Mouse (Mus musculus) spleen, adult 2 months (tissue): ENCODE measurements at regions not wholly inside any gene's neighbourhood (a gene's known extent, or its start where the extent isn't known, plus 50 kb on each side); places are given as distances from the start of the nearest gene placed in this dataset.
A peak's percentile ranks its signal among the peaks of the same experiment; 100 is the strongest.

Source experiments
- DNase-seq, 2 experiments: peaks; one replicate each; pipeline versions ENCODE4 v3.0.0 to v3.0.0-alpha.2; 2012 to 2021; ENCODE audit warnings: low spot score in 2 of 2, low read depth in 1 of 2
- H3K27ac ChIP-seq: fragments of 200-500 bp; 2 replicates; pipeline ENCODE4 v1.5.1; 2012; ENCODE audit warnings: low read length, inconsistent platforms; ENCODE audit not compliant: insufficient read depth
- H3K27me3 ChIP-seq: fragments of 200-500 bp; 2 replicates; pipeline ENCODE4 v1.6.1; 2012; ENCODE audit warnings: mild to moderate bottlenecking, moderate library complexity, low read length, inconsistent platforms; ENCODE audit not compliant: control insufficient read depth, insufficient read depth
- H3K36me3 ChIP-seq: fragments of 200-500 bp; 2 replicates; pipeline ENCODE4 v1.6.1; 2012; ENCODE audit warnings: mild to moderate bottlenecking, low read length, inconsistent platforms; ENCODE audit not compliant: control insufficient read depth, insufficient read depth
- H3K4me1 ChIP-seq: fragments of 200-500 bp; 2 replicates; pipeline ENCODE4 v1.6.1; 2011; ENCODE audit warnings: inconsistent platforms; ENCODE audit not compliant: control insufficient read depth, insufficient read depth, insufficient read length
- H3K4me3 ChIP-seq: fragments of 200-500 bp; 2 replicates; pipeline ENCODE4 v1.5.1; 2011; ENCODE audit warnings: mild to moderate bottlenecking, inconsistent platforms; ENCODE audit not compliant: insufficient read depth, insufficient read length; ENCODE audit errors: extremely low read depth
- CTCF ChIP-seq: fragments of 200-500 bp; IDR thresholded peaks from 2 replicates; pipeline ENCODE4 v1.5.1; 2011; ENCODE audit warnings: mild to moderate bottlenecking, inconsistent platforms; ENCODE audit not compliant: insufficient read depth, insufficient read length, insufficient replicate concordance; ENCODE audit errors: extremely low read depth
- POLR2A ChIP-seq: fragments of 200-500 bp; IDR thresholded peaks from 2 replicates; pipeline ENCODE4 v1.6.1; 2011; ENCODE audit warnings: low read depth, low read length, inconsistent platforms
- WGBS: fragments of 180-500 bp; shearing (Covaris S2); methylation state at CpG from one replicate; pipeline ENCODE4 v1.1.7; 2018; 5-methylcytosine and 5-hydroxymethylcytosine counted together

GRCm38 (mm10) chr10:122563973-122564372 lies 114.6 kb upstream of the Ppm1h start:
- H3K27ac ChIP-seq, result no peak overlapping the region
- TF ChIP-seq POLR2A (no peak), CTCF (no peak)
- 86% methylated on average over 10 of the region's 10 CpGs for WGBS
- no peak overlapping the region for H3K4me3 ChIP-seq
- no peaks in the 10 kb centered on the region for H3K27me3 ChIP-seq
- H3K4me1 ChIP-seq, result no peaks in the 10 kb centered on the region
- no peak for DNase-seq
- no peaks in the 10 kb centered on the region for H3K36me3 ChIP-seq

GRCm38 (mm10) chr10:122564473-122564872 lies 114.1 kb upstream of the Ppm1h start:
- no peaks in the 10 kb centered on the region for H3K36me3 ChIP-seq
- H3K4me3 ChIP-seq, result no peak overlapping the region
- no peak for DNase-seq
- no peak for TF ChIP-seq CTCF
- no peaks in the 10 kb centered on the region for H3K27me3 ChIP-seq
- 61% methylated on average over 10 of the region's 10 CpGs for WGBS
- no peak overlapping the region for H3K27ac ChIP-seq
- no peaks in the 10 kb centered on the region for H3K4me1 ChIP-seq

GRCm38 (mm10) chr10:122566601-122567000 lies 112.0 kb upstream of the Ppm1h start:
- Histone ChIP-seq H3K4me3 (no peak overlapping the region), H3K27ac (no peak overlapping the region), H3K36me3 (no peaks in the 10 kb centered on the region), H3K4me1 (no peaks in the 10 kb centered on the region), H3K27me3 (no peaks in the 10 kb centered on the region)
- TF ChIP-seq POLR2A (no peak), CTCF (no peak)
- 63% methylated on average over 4 of the region's 4 CpGs for WGBS
- DNase-seq, result no peak

- WGBS, result 40% methylated on average over 13 of the region's 13 CpGs
- no peaks in the 10 kb centered on the region for H3K4me1 ChIP-seq
- H3K36me3 ChIP-seq, result no peaks in the 10 kb centered on the region
- H3K27me3 ChIP-seq, result no peaks in the 10 kb centered on the region
- DNase-seq, result no peak
- no peak overlapping the region for H3K4me3 ChIP-seq
- peak overlapping the region; percentile 32; the same call in 1 of the 2 replicates for H3K27ac ChIP-seq
- TF ChIP-seq POLR2A (no peak), CTCF (no peak)
Observed at GRCm38 (mm10) chr10:122569546-122570202, 108.9 kb upstream of the Ppm1h start.

- no peak overlapping the region for H3K4me3 ChIP-seq
- 88% methylated on average over 13 of the region's 13 CpGs for WGBS
- no peak for DNase-seq
- TF ChIP-seq POLR2A (no peak), CTCF (no peak)
- H3K4me1 ChIP-seq, result no peaks in the 10 kb centered on the region
- no peak overlapping the region for H3K27ac ChIP-seq
- no peaks in the 10 kb centered on the region for H3K36me3 ChIP-seq
- H3K27me3 ChIP-seq, result no peaks in the 10 kb centered on the region
Observed at GRCm38 (mm10) chr10:122570909-122571551, 107.5 kb upstream of the Ppm1h start.

- Histone ChIP-seq H3K36me3 (no peaks in the 10 kb centered on the region), H3K27ac (no peak overlapping the region), H3K4me1 (no peaks in the 10 kb centered on the region), H3K4me3 (no peak overlapping the region), H3K27me3 (no peaks in the 10 kb centered on the region)
- TF ChIP-seq POLR2A (no peak), CTCF (no peak)
- 87% methylated on average over 8 of the region's 8 CpGs for WGBS
- no peak for DNase-seq
Observed at GRCm38 (mm10) chr10:122576171-122577063, 102.1 kb upstream of the Ppm1h start.
